Mouse (Mus musculus) neural tube, embryonic 15.5 days (tissue): ENCODE results near the gene Hnrnph3. TPM values are rescaled to one million over a fixed set of nuclear protein-coding genes. Genes with fewer than 3 reads are reported as not detected.
A peak's percentile ranks its signal among the peaks of the same experiment; 100 is the strongest.

Source experiments
- ATAC-seq: fragments of 200-750 bp; cut with Nextera tagmentation; 2 replicates; pipeline ENCODE4 v1.8.0; 2017; ENCODE audit warnings: mild to moderate bottlenecking, moderate TSS enrichment, moderate library complexity; ENCODE audit not compliant: low FRiP score
- H3K27ac ChIP-seq: fragments of 300-500 bp; sonication (generic); replicated peaks from 2 replicates; pipeline ENCODE4 v1.5.1; 2015; ENCODE audit warnings: mild to moderate bottlenecking, inconsistent platforms
- H3K27me3 ChIP-seq: fragments of 300-500 bp; sonication (generic); replicated peaks from 2 replicates; pipeline ENCODE4 v1.6.1; 2015; ENCODE audit warnings: inconsistent platforms
- H3K36me3 ChIP-seq: fragments of 300-500 bp; sonication (generic); 2 replicates; pipeline ENCODE4 v1.6.1; 2015; ENCODE audit warnings: inconsistent platforms
- H3K4me1 ChIP-seq: fragments of 300-500 bp; sonication (generic); 2 replicates; pipeline ENCODE4 v1.6.1; 2015; ENCODE audit warnings: inconsistent platforms
- H3K4me2 ChIP-seq: fragments of 300-500 bp; sonication (generic); 2 replicates; pipeline ENCODE4 v1.6.1; 2015; ENCODE audit warnings: inconsistent platforms, mild to moderate bottlenecking, moderate library complexity
- H3K4me3 ChIP-seq: fragments of 300-500 bp; sonication (generic); replicated peaks from 2 replicates; pipeline ENCODE4 v1.5.1; 2015; ENCODE audit warnings: mild to moderate bottlenecking, inconsistent platforms
- H3K9ac ChIP-seq: fragments of 300-500 bp; sonication (generic); replicated peaks from 2 replicates; pipeline ENCODE4 v1.6.1; 2015; ENCODE audit warnings: mild to moderate bottlenecking, inconsistent platforms
- H3K9me3 ChIP-seq: fragments of 300-500 bp; sonication (generic); replicated peaks from 2 replicates; pipeline ENCODE4 v1.6.1; 2016; ENCODE audit warnings: inconsistent platforms
- WGBS: fragments of 180-500 bp; shearing (Covaris S2); methylation state at CpG from one replicate; pipeline ENCODE4 v1.1.7; 2015; ENCODE audit warnings: mixed read lengths; 5-methylcytosine and 5-hydroxymethylcytosine counted together
- polyA plus RNA-seq: library from polyadenylated mRNA; unstranded; fragments of >200 nt; fragmentation: Nextera tagmentation; extraction: Ambion mirVana; gene quantifications from 2 replicates; pipeline ENCODE4 v1.2.1, GENCODE M21; 2015

Gene Hnrnph3
- 116 and 117 TPM in 2 replicates for polyA plus RNA-seq

DNA sequence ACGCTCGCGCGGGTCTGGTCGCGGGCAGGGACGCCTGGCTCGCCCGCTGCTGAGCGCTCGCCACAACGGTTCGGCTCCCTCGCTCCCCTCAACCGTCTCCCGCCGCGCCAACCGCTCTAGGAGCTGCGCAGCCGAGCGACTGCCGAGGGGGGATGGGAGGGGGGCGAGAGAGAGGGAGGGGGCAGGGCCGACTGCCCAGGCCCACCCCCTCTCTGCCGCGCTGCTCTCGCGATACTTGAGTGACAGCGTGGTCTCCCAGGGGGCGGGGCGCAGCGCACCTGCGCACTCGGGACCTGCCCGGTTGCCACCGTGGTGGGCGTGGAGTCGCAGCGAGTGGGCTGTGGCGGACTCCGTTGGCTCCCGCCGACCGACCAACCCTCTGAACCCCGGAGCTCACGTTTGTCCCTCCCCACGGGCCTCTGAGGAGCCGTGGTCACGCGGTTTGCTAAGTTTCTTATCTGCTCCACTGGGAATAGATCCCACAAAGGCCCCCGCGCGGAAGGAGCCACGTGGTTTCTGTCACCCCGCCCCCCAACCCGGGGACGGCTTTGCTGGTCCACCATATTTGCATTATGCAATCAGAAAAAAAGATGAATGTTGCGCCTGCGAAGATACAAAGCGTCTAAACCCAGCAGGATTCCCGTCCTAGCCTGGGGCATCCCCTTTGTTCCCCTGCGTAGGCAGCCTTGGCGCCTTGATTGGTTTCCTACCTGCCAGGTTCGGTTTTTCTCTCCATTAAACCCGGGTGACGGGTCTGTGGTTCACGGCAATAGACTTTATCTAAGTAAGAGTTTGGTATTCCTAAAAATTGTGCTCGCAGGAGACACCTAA is at the start of gene Hnrnph3, which contains the start of gene Pbld2:
Gene Hnrnph3, minus strand, starts transcription at position 469 of the 831 bp plus-strand sequence.
Gene Pbld2, plus strand, starts transcription at position 567 of the 831 bp plus-strand sequence.
- H3K36me3 ChIP-seq: no peaks in the 10 kb centered on the region
- H3K27ac ChIP-seq: peak within 1 kb of the TSS; percentile 100
- H3K4me1 ChIP-seq: peaks cover 57% of the 10 kb centered on the region
- H3K4me2 ChIP-seq: peak within 1 kb of the TSS; percentile 67
- 0% methylated on average over 54 of the region's 69 CpGs for WGBS
- peak within 1 kb of the TSS; percentile 76 for H3K4me3 ChIP-seq
- ATAC-seq: peak; percentile 95
- no peaks in the 10 kb centered on the region for H3K27me3 ChIP-seq
- peak within 1 kb of the TSS; percentile 89 for H3K9ac ChIP-seq
- no peaks in the 10 kb centered on the region for H3K9me3 ChIP-seq

DNA sequence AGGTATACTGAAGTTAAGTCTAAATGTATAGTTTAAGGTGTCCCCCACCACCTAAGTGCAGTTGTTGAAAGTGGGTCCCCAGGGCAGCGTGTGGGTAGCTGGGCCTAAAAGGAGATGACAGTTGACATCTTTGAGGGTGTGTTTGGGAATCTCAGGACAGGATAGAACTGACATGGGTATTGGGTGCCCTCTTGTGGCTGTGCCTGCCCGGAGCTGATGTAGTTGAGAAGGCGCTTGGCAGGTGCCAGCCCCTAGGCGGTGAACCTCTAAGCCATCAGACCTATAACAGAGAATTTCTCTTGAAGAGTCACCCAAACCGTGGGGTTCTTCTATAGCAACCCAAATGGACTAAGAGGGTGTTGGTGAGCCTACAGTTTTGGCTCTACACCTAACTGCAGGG is 42.0 kb upstream of the Hnrnph3 start:
- Histone ChIP-seq H3K36me3 (no peaks in the 10 kb centered on the region), H3K4me1 (0 out of 2 replicates have a peak, but pooled peaks cover 3% of the 10 kb centered on the region), H3K4me2 (no peak overlapping the region), H3K9ac (no peak overlapping the region; the same call in 1 of the 2 replicates), H3K27ac (no peak overlapping the region), H3K27me3 (no peaks in the 10 kb centered on the region), H3K4me3 (no peak overlapping the region), H3K9me3 (no peaks in the 10 kb centered on the region)
- WGBS: 3% methylated on average over 5 of the region's 5 CpGs
- peak; percentile 82 for ATAC-seq

- no peaks in the 10 kb centered on the region for H3K9me3 ChIP-seq
- no peaks in the 10 kb centered on the region for H3K36me3 ChIP-seq
- WGBS: 52% methylated on average over 8 of the region's 8 CpGs
- no peak overlapping the region for H3K27ac ChIP-seq
- ATAC-seq: peak; percentile 9; the same call in 1 of the 2 replicates
- H3K4me3 ChIP-seq: no peak overlapping the region
- no peak overlapping the region; the same call in 1 of the 2 replicates for H3K9ac ChIP-seq
- H3K4me1 ChIP-seq: 0 out of 2 replicates have a peak, but pooled peaks cover 3% of the 10 kb centered on the region
- no peaks in the 10 kb centered on the region for H3K27me3 ChIP-seq
- no peak overlapping the region for H3K4me2 ChIP-seq
These were observed 41.5 kb upstream of the Hnrnph3 start for GRCm38 (mm10) chr10:63065561-63065960.

DNA sequence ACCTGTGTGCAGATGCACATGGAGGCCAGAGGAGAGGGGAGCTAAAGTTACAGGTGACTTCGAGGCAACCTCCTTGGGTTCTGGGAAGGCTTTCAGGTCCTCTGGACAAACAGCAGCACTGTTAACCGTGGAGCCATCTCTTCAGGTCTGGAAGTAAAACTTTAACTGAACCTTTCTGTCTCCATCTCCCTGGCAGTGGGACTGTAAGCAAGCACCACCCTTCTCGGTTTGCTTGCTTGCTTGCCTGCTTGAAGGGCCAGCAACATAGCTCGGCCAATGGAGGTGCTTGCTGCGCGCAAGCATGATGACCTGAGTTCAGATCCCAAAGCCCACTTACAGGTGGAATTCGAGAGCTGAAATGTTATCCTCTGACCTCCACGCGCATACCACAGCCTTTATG is 40.5 kb upstream of the Hnrnph3 start:
- H3K4me2 ChIP-seq: no peak overlapping the region
- H3K9me3 ChIP-seq: no peaks in the 10 kb centered on the region
- H3K4me3 ChIP-seq: no peak overlapping the region
- no peak for ATAC-seq
- H3K27me3 ChIP-seq: no peaks in the 10 kb centered on the region
- H3K27ac ChIP-seq: no peak overlapping the region
- 86% methylated on average over 9 of the region's 9 CpGs for WGBS
- 0 out of 2 replicates have a peak, but pooled peaks cover 3% of the 10 kb centered on the region for H3K4me1 ChIP-seq
- no peak overlapping the region for H3K9ac ChIP-seq
- no peaks in the 10 kb centered on the region for H3K36me3 ChIP-seq

DNA sequence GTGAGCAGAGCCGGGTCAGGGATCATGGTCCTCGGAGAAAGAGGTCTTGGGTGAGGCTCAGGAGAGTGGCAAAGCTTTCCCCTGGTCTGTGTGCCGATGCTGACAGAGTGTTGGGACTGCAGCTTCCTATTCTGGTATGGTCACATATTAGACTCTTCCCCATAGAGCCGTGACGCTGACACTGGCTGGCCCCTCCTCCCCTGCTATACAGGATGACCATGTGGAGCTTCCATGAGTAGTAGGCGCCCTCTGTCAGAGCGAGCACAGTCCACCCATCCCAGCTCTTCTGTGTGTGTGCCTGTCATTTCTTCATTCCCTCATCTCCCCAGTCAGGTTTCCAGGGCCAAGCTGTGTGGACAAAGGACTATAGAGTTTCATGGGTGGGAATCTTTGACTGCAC is 39.3 kb upstream of the Hnrnph3 start:
- Histone ChIP-seq H3K9me3 (no peaks in the 10 kb centered on the region), H3K27me3 (no peaks in the 10 kb centered on the region), H3K4me1 (0 out of 2 replicates have a peak, but pooled peaks cover 3% of the 10 kb centered on the region), H3K4me3 (no peak overlapping the region), H3K27ac (no peak overlapping the region), H3K36me3 (no peaks in the 10 kb centered on the region), H3K9ac (no peak overlapping the region), H3K4me2 (no peak overlapping the region)
- WGBS: 78% methylated on average over 7 of the region's 7 CpGs
- no peak for ATAC-seq

DNA sequence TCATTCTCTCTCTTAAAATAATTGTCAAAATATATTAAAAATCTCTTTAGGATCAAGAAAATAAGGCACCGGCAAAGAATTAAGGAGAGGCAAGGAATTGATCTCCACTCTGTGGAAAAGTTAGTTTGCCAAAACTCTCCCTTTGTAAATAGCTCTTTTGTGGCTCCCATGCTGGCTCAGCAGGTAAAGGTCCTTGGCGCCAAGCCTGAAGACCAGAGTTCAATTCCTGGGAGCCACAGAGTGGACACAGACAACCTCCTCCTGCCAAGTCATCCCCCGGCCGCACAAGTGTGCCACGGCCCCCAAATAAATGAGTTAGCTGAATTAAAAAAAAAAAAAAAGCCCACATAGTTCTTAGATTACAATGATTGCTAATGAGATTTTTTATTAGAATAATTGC is 38.7 kb upstream of the Hnrnph3 start:
- Histone ChIP-seq H3K27me3 (no peaks in the 10 kb centered on the region), H3K9me3 (no peaks in the 10 kb centered on the region), H3K4me3 (no peak overlapping the region), H3K9ac (no peak overlapping the region), H3K36me3 (no peaks in the 10 kb centered on the region), H3K4me2 (no peak overlapping the region), H3K4me1 (0 out of 2 replicates have a peak, but pooled peaks cover 3% of the 10 kb centered on the region), H3K27ac (no peak overlapping the region)
- WGBS: 94% methylated on average over 5 of the region's 5 CpGs
- no peak for ATAC-seq

DNA sequence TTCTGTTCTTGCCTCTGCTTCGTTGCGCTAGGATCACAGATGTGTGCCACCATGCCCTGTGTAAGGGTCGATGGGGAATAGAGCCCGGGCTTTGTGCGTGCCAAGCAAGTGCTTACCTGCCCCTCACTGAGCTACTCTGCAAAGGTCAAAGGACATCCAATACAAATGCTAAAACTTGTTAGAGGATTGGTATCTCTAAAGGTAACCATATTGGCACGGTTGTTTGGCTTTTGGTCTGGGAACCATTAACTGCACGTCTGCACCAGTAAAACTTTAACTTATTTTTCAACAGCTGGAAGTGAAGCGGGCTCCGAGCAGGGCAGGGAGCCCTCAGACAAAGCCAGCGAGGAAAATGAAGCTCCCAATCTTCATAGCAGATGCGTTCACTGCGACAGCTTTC is 37.2 kb upstream of the Hnrnph3 start:
- H3K9me3 ChIP-seq: no peaks in the 10 kb centered on the region

GRCm38 (mm10) chr10:63060406-63060805 is 36.4 kb upstream of the Hnrnph3 start:
- Histone ChIP-seq H3K4me2 (no peak overlapping the region), H3K36me3 (no peaks in the 10 kb centered on the region), H3K9me3 (no peaks in the 10 kb centered on the region), H3K4me1 (no peaks in the 10 kb centered on the region), H3K27me3 (no peaks in the 10 kb centered on the region), H3K9ac (no peak overlapping the region), H3K4me3 (no peak overlapping the region), H3K27ac (no peak overlapping the region)
- ATAC-seq: no peak
- 60% methylated on average over 11 of the region's 11 CpGs for WGBS

More for the DNA sequence above, 37.2 kb upstream of the Hnrnph3 start:
- H3K27ac ChIP-seq: no peak overlapping the region
- H3K9ac ChIP-seq: no peak overlapping the region
- no peaks in the 10 kb centered on the region for H3K36me3 ChIP-seq
- WGBS: 78% methylated on average over 12 of the region's 12 CpGs
- ATAC-seq: no peak
- no peak overlapping the region for H3K4me3 ChIP-seq
- H3K4me2 ChIP-seq: no peak overlapping the region
- no peaks in the 10 kb centered on the region for H3K27me3 ChIP-seq
- H3K4me1 ChIP-seq: 0 out of 2 replicates have a peak, but pooled peaks cover 3% of the 10 kb centered on the region

DNA sequence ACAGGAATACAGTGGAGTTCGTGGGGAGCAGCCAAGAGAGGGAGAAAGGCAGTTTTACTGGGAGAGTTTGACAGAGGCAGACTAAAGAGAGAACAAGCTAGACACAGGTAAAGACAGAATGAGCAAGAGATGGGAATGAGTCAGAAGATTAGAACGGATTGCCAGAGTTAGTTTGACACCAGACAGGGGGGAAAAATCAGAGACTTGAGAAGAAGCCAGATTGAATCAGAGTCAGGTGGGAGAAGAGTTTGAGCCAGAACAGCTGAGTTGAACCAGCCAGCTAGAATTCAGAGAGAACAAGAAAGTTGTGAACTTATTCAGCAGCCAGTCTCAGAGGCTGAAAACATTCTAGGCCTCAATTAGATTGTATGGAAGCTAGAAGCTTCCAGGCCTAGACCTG is 35.8 kb upstream of the Hnrnph3 start, which contains the start of gene Pbld1:
Gene Pbld1, plus strand, starts transcription at position 301 of the 400 bp plus-strand sequence.
- Histone ChIP-seq H3K9ac (no peak within 1 kb of the TSS), H3K4me2 (no peak within 1 kb of the TSS), H3K9me3 (no peaks in the 10 kb centered on the region), H3K27ac (no peak within 1 kb of the TSS), H3K4me1 (no peaks in the 10 kb centered on the region), H3K4me3 (no peak within 1 kb of the TSS), H3K36me3 (no peaks in the 10 kb centered on the region), H3K27me3 (no peaks in the 10 kb centered on the region)
- 90% methylated on average over 2 of the region's 2 CpGs for WGBS
- ATAC-seq: no peak

DNA sequence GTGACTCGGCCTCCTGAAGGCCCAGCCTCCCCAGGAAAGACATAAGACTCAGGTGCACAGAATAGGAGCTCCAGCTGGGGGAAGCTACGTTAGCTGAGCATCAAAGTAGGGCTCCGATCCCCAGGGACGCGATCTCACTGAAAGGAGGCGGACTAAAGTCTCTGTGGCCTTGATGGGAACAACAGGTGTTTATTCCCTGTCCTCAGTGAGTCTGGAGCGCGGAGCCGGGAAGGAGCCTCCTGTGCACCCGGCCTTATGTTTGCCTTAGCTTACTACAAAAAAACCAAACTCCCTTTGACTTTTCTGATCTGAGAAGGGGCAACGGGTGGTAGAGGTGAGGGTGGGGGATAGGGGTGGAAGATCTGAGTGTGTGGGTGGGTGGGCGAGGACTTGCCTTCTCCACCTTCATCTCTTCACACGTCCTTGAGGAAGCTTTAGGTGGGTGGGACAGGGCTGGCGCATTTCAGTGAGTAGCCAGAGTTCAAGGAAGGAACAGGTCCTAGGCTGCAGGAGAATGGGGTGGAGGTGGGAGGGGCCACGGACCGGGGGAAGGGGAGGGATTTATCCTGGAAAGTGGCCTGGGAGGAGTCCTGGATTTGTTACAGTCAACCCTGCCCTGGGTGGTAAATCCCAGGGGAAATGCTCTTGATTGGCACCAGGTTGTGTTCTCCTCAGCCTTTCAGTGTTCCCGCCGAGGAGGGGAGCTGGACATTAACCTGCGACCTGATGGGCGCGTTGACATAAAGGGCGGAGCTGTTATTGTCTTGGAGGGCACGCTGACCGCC is 33.1 kb upstream of the Hnrnph3 start:
- Histone ChIP-seq H3K27ac (no peak overlapping the region), H3K4me2 (no peak overlapping the region), H3K27me3 (no peaks in the 10 kb centered on the region), H3K36me3 (no peaks in the 10 kb centered on the region), H3K9me3 (no peaks in the 10 kb centered on the region), H3K4me1 (no peaks in the 10 kb centered on the region), H3K4me3 (no peak overlapping the region), H3K9ac (no peak overlapping the region)
- WGBS: 40% methylated on average over 24 of the region's 24 CpGs
- no peak for ATAC-seq

GRCm38 (mm10) chr10:63054586-63054985 is 30.6 kb upstream of the Hnrnph3 start:
- Histone ChIP-seq H3K36me3 (no peaks in the 10 kb centered on the region), H3K9me3 (no peaks in the 10 kb centered on the region), H3K27ac (no peak overlapping the region), H3K9ac (no peak overlapping the region), H3K27me3 (no peaks in the 10 kb centered on the region), H3K4me3 (no peak overlapping the region), H3K4me1 (no peaks in the 10 kb centered on the region), H3K4me2 (no peak overlapping the region)
- WGBS: 74% methylated on average over 2 of the region's 2 CpGs
- ATAC-seq: no peak
